Mouse (Mus musculus) midbrain, postnatal 0 days (tissue): ENCODE measurements around the gene Myo1a. TPM values are rescaled to one million over a fixed set of nuclear protein-coding genes. Genes with fewer than 3 reads are reported as not detected.
A peak's percentile ranks its signal among the peaks of the same experiment; 100 is the strongest.

Source experiments
- ATAC-seq: fragments of 200-750 bp; cut with Nextera tagmentation; 2 replicates; pipeline ENCODE4 v1.8.0; 2017; ENCODE audit warnings: moderate number of reproducible peaks, mild to moderate bottlenecking, moderate TSS enrichment, moderate library complexity; ENCODE audit not compliant: low FRiP score
- DNase-seq: peaks from one replicate; pipeline ENCODE4 v3.0.0-alpha.2; 2015; ENCODE audit warnings: low spot score
- H3K27ac ChIP-seq: fragments of 300-500 bp; sonication (generic); 2 replicates; pipeline ENCODE4 v1.5.1; 2014; ENCODE audit warnings: low read depth, mild to moderate bottlenecking, low read length, mixed read lengths
- H3K27me3 ChIP-seq: fragments of 300-500 bp; sonication (generic); 2 replicates; pipeline ENCODE4 v1.6.1; 2014; ENCODE audit warnings: low read length, control low read depth, mixed read lengths; ENCODE audit not compliant: insufficient read depth
- H3K36me3 ChIP-seq: fragments of 300-500 bp; sonication (generic); 2 replicates; pipeline ENCODE4 v1.6.1; 2014; ENCODE audit warnings: low read length, control low read depth, mixed read lengths; ENCODE audit not compliant: insufficient read depth
- H3K4me1 ChIP-seq: fragments of 300-500 bp; sonication (generic); 2 replicates; pipeline ENCODE4 v1.6.1; 2014; ENCODE audit warnings: mild to moderate bottlenecking, control low read depth, antibody characterized with exemption, low read length, mixed read lengths; ENCODE audit not compliant: insufficient read depth
- H3K4me2 ChIP-seq: fragments of 300-500 bp; sonication (generic); 2 replicates; pipeline ENCODE4 v1.6.1; 2014; ENCODE audit warnings: low read depth, mild to moderate bottlenecking, low read length, mixed read lengths; ENCODE audit not compliant: poor library complexity, severe bottlenecking
- H3K4me3 ChIP-seq: fragments of 300-500 bp; sonication (generic); 2 replicates; pipeline ENCODE4 v1.5.1; 2014; ENCODE audit warnings: low read depth, mild to moderate bottlenecking, low read length, moderate library complexity
- H3K9ac ChIP-seq: fragments of 300-500 bp; sonication (generic); replicated peaks from 2 replicates; pipeline ENCODE4 v1.6.1; 2014; ENCODE audit warnings: mild to moderate bottlenecking, low read length, moderate library complexity, mixed read lengths; ENCODE audit not compliant: poor library complexity, severe bottlenecking
- H3K9me3 ChIP-seq: fragments of 300-500 bp; sonication (generic); 2 replicates; pipeline ENCODE4 v1.6.1; 2016; ENCODE audit warnings: low read length, control low read depth
- CTCF ChIP-seq: IDR thresholded peaks from 2 replicates; pipeline ENCODE4 v1.5.1; 2016; ENCODE audit warnings: antibody characterized with exemption, mild to moderate bottlenecking
- WGBS: fragments of 180-500 bp; shearing (Covaris S2); extraction: QIAGEN DNeasy Blood & Tissue Kit; methylation state at CpG from one replicate; pipeline ENCODE4 v1.1.7; 2014; 5-methylcytosine and 5-hydroxymethylcytosine counted together
- polyA plus RNA-seq: library from polyadenylated mRNA; unstranded; fragments of >200 nt; fragmentation: Nextera tagmentation; extraction: Ambion mirVana; gene quantifications from 2 replicates; pipeline ENCODE4 v1.2.1, GENCODE M21; 2015
- total RNA-seq: library from RNA; depleted of rRNA; stranded (reverse); fragments of >200 nt; gene quantifications from 2 replicates; pipeline ENCODE4 v1.2.3, GENCODE M21; 2014

Gene Myo1a
- total and polyA plus RNA-seq, 2 experiments from 2014 or later, result 0.15 to 0.77 TPM

DNA sequence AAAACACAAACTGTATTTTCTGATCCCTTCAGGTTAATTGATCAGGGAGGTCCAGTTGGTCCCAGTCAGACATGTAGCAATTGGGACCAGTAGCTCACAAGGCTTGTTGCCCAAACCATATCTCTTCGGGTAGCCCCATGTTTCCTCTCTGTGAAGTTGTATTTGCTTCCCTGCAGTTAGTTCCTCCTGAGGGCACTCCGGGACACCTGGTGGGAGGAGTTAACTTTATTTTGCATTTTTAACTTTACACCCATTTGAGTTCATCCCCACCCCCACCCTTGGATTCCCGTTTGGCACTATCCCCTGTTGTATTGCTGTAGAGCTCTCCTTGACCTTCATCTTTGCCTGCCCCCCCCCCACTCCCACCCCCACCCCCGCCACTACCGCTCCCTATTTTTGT lies 40.9 kb downstream of the Myo1a start:
- no peak for DNase-seq
- no peak for ATAC-seq
- Histone ChIP-seq H3K4me1 (no peaks in the 10 kb centered on the region), H3K4me3 (no peak overlapping the region), H3K27ac (no peak overlapping the region), H3K4me2 (no peak overlapping the region), H3K36me3 (peaks cover 55% of the 10 kb centered on the region), H3K9ac (no peak overlapping the region), H3K27me3 (no peaks in the 10 kb centered on the region), H3K9me3 (no peaks in the 10 kb centered on the region)
- TF ChIP-seq CTCF, result no peak
- WGBS, result 84% methylated on average over 4 of the region's 5 CpGs

DNA sequence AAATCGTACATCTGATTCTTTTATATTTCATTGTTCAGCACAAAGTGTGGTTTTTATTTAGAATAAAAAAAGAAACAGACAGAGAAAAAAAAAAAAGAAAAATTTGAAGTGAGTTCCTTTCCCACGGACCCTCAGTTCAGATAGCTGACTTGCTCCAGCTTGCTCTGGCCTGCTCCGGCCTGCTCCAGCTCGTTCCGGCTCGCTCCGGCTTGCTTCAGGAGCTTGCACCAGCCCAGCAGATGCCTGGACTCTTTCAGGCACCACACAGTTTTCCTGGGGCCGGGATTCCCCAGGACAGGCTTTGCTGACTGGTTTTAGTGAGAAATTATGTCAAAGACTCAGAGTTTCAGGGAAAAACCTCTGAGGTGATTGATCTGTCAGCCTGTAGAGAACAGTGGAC lies 42.3 kb downstream of the Myo1a start:
- Histone ChIP-seq H3K27ac (no peak overlapping the region), H3K4me3 (no peak overlapping the region), H3K9me3 (no peaks in the 10 kb centered on the region), H3K36me3 (peaks cover 45% of the 10 kb centered on the region), H3K4me1 (no peaks in the 10 kb centered on the region), H3K4me2 (no peak overlapping the region), H3K27me3 (no peaks in the 10 kb centered on the region), H3K9ac (no peak overlapping the region)
- no peak for ATAC-seq
- TF ChIP-seq CTCF, result no peak
- WGBS, result 94% methylated on average over 8 of the region's 8 CpGs
- no peak for DNase-seq

DNA sequence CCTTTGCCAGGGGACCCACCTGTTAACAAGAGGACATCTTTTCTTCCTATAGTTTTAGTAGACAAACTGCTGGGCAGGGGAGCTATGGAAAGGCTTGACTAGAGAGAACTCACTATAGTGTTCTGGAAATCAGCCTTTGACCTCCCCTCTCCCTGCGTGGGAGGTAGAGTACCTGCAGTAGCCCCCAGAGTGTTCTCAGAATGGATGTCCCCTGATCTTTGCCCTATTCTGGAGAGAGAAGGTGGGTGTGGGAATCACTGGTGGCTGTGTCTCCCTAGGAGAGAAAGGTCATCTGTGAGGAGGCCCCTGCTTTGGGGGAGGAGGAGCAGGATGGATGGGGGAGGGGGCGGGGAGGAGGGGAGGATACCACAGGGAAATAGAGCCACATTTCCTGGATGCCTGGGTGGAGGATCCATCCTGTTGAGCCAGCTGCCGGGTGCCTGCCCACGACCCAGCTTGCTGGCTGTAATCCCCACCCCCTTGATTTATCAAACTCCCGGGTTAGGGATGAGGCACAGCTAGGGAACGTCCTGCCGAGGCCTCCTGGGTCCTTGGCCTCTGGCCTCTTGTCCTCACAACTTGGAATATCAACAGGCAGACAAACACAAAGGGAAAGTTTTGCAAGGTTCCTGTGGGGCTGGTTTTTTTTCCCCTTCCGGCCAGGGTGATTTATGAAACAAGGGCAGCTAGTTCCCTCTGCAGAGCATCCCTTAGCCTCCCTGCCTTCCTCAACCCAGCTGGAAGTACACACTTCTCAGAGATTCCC lies 44.1 kb downstream of the Myo1a start:
- Histone ChIP-seq H3K4me3 (no peak overlapping the region), H3K27ac (no peak overlapping the region), H3K36me3 (peaks cover 27% of the 10 kb centered on the region), H3K4me2 (peak overlapping the region; percentile 36; the same call in 1 of the 2 replicates), H3K9ac (0 out of 2 replicates have a peak overlapping the region, but pooled peaks have one; percentile 19), H3K4me1 (no peaks in the 10 kb centered on the region), H3K27me3 (no peaks in the 10 kb centered on the region), H3K9me3 (no peaks in the 10 kb centered on the region)
- 12% methylated on average over 7 of the region's 8 CpGs for WGBS
- TF ChIP-seq CTCF, result no peak
- DNase-seq, result no peak
- no peak for ATAC-seq

DNA sequence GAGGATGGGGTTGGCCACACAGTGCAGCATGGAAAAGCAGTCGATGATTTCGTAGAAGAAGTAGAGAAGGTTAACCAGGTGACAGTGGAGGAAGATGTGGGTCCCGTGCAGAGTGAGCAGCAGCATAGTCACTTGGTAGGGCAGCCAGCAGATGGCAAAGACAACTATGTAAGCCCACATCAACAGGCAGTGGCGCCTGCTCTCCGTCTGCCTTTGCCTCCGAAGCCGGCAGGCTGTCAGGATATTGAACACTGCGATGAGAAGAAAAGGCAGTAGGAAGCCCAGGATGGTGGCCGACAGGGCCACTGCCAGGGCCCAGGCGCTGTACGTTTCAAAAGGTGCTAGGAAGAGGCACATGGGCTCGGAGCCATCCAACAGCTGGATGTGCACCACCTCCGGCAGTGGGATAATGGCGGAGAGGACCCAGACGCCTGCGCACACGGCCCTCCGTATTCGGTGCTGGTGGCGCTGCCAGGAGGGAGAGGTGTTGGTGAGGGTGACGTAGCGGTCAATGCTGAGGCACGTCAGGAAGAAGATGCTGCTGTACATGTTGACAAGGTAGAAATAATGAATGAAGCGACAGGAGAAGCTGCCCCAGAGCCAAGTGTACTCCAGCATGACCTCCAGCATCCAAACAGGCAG lies 45.3 kb downstream of the Myo1a start:
- DNase-seq, result no peak
- no peaks in the 10 kb centered on the region for H3K4me1 ChIP-seq
- H3K9ac ChIP-seq, result peak overlapping the region; percentile 8; the same call in 1 of the 2 replicates
- TF ChIP-seq CTCF, result no peak
- H3K27me3 ChIP-seq, result no peaks in the 10 kb centered on the region
- 53% methylated on average over 24 of the region's 24 CpGs for WGBS
- H3K4me3 ChIP-seq, result peak overlapping the region; percentile 12; the same call in 1 of the 2 replicates
- H3K4me2 ChIP-seq, result peak overlapping the region; percentile 36
- ATAC-seq, result no peak
- H3K36me3 ChIP-seq, result peaks cover 18% of the 10 kb centered on the region
- H3K27ac ChIP-seq, result no peak overlapping the region
- no peaks in the 10 kb centered on the region for H3K9me3 ChIP-seq

DNA sequence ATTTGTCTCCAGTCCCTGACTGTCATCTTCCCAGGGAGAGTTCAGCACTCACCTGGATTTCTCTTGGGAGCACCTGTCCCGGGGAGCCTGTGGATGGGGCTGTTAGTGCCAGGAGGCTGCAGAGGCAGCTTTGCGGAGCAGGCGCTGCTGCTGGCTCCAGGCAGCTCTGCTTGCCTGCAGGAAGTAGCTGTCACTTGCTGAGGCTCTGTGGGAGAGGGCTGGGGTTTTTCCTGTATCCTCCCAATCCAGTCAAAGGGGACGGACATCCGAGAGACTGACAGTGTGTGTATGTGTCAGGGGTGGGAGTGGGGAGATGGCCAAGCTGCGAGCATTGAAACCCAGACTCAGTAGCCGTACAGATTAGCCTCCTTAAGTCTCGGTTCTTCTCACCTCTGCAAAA lies 46.6 kb downstream of the Myo1a start, which contains the start of gene Gpr182:
TSS of gene Gpr182 (minus strand) at position 185 of the 400 bp plus-strand sequence.
- Histone ChIP-seq H3K4me2 (no peak within 1 kb of the TSS), H3K9me3 (no peaks in the 10 kb centered on the region), H3K27ac (no peak within 1 kb of the TSS), H3K9ac (no peak within 1 kb of the TSS), H3K27me3 (no peaks in the 10 kb centered on the region), H3K4me1 (no peaks in the 10 kb centered on the region), H3K4me3 (no peak within 1 kb of the TSS), H3K36me3 (peaks cover 9% of the 10 kb centered on the region)
- 56% methylated on average over 8 of the region's 8 CpGs for WGBS
- DNase-seq, result no peak
- TF ChIP-seq CTCF, result no peak
- ATAC-seq, result no peak

DNA sequence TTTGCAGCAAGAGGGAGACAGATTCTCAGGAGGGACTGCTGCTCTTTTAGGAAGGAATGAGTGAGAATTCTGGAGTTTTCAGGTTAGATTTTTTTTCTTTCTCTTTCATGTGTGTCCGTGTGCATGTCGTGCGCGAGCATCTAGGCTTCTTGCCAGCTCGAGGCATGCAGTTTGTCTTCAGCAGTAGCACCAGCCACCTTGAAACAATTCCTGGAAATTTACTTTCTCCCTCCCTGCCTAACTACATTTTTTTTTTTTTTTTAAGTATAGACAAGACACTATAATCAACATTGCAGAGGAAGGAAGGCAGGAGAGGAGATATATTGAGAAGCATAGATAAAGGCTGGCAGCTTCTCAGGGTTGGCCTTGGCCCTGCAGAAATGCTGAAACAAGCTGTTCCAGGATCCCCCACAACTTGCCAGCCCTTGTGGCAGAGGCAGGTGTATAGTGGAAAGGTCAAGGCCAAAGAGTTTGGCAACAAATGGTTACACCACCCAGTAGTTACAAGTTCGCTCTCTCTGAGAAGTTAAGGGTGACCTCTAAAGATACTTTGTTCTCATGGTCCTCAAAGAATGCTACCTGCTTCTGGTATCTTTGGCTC lies 49.7 kb downstream of the Myo1a start:
- ATAC-seq (no peak), DNase-seq (no peak)
- WGBS, result 83% methylated on average over 6 of the region's 6 CpGs
- Histone ChIP-seq H3K9ac (no peak overlapping the region), H3K27ac (no peak overlapping the region), H3K27me3 (no peaks in the 10 kb centered on the region), H3K4me2 (no peak overlapping the region), H3K4me1 (no peaks in the 10 kb centered on the region), H3K9me3 (no peaks in the 10 kb centered on the region), H3K4me3 (no peak overlapping the region), H3K36me3 (no peaks in the 10 kb centered on the region)
- TF ChIP-seq CTCF, result no peak
